Mouse (Mus musculus) 3T3-L1 (cell line): Measurements from ENCODE around the gene Gm8369.
"Not testable (repeated sequence)": the region's sequence is repeated elsewhere in the genome, so short reads cannot be mapped to it uniquely, and the experiment has no call there.

Experiments
- DNase-seq: peaks from one replicate; pipeline ENCODE4 v3.0.0-alpha.2; 2015; ENCODE audit warnings: low read depth, low spot score

Gm8369 gene

DNA sequence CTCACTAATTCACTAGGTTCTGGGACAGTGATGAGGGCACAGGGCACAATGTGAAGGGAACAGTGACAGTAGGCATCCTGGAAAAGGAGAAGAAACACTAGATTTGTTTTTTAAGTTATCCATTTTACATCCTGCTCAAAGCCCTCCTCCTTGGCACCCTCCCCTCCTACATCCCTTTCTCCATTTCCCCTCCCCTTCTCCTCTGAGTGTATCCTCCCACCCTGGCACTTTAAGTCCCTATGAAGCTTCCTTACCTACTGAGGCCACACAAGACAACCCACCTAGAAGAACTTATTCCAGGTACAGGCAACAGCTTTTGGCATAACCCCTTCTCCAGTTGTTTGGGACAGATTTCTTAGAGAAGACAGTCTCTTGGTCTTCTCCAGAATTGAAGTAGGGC, 30.5 kb downstream of the Gm8369 start, which contains the start of gene Ms4a6b:
TSS of gene Ms4a6b (plus strand) at position 267 of the 400 bp plus-strand sequence.
- no peak for DNase-seq

DNA sequence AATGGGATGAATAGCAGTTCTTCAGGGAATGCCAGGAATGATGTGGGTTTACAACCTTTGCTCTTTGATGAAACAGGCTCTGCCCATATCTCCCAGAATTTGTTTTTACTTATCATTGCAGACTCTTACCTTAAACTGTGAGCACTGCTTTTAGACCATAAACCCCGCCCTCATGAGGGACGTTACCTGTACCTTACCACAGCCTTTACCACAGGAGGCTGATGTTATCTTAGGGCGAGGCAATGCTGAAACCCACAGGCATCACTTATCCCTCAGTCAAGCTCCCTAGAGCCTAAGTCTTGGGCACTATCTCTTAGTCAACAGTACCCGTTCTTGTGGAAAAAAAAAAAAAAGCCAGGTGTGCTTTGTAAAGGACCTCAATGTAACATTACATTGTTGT, 31.1 kb downstream of the Gm8369 start:
- DNase-seq = no peak

DNA sequence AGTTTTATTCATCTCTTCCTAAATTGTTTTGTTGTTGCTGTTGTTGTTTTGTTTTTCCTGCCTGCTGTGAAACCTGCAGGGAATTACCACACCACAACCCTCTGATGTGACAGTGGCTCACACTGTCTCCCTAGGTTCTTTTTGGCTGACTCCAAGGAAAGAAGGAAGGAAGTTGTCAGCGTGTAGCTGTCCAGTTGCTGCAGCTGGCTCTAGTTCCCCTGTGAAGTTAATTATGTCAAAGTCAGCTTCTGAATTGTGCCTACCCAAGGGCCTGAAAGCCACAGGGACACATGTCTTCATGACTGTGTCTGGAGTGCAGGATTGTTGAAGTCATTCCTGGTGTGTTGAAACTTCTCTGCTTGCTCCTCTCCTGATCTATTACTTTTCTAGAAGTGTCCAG, 31.6 kb downstream of the Gm8369 start:
- DNase-seq = not testable (repeated sequence)

DNA sequence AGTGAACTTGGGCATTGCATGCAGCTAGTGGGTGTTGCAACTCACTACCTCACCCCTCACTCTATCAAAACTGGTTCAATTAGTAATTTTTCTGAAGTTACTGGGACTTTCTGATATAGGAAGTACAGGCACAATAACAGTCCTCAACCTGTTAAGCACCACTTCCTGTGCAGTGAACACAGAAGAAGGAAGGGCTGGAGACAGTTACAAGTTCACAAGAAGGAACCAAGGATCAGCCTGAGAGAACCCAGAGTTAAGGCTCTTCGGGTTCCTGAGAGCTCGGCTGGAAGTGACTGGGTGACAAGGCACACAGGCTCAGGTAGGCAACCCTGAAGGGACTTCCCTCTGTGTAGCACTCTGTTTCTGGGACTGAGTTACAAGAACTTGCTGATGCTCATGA, 32.6 kb downstream of the Gm8369 start:
- not testable (repeated sequence) for DNase-seq

DNA sequence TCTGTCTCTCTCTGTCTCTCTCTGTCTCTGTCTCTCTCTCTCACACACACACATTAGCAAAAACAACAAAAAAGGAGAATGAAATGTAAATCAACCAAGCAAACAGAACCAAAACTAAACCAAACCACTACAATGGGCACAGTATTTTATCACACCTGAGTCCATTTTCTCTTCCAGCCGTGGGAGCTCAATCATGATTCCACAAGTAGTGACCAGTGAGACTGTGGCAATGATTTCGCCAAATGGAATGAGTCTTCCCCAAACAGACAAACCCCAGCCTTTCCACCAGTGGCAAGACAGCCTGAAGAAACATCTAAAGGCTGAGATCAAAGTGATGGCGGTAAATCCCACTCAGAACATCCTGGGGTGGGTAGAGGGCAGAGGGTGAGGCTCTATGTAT, 34.4 kb downstream of the Gm8369 start:
- no peak for DNase-seq

DNA sequence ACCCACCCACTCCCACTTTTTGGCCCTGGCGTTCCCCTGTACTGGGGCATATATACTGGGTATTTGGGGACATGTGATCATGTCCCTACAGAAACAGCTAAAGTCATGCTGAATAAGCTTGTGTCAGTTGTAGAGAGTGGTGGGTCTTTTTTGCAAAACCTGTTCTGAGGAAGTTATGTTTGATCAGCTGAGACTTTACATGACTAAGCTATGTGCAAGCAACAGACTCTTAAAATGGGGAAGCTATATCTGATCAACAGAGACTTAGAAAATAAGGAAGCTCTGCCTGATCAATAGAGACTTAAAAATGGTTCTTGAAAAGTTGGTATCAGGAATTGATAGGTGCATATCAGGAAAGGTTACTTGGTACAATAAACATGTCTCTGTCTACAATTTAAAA, 47.7 kb downstream of the Gm8369 start:
- no peak for DNase-seq

DNA sequence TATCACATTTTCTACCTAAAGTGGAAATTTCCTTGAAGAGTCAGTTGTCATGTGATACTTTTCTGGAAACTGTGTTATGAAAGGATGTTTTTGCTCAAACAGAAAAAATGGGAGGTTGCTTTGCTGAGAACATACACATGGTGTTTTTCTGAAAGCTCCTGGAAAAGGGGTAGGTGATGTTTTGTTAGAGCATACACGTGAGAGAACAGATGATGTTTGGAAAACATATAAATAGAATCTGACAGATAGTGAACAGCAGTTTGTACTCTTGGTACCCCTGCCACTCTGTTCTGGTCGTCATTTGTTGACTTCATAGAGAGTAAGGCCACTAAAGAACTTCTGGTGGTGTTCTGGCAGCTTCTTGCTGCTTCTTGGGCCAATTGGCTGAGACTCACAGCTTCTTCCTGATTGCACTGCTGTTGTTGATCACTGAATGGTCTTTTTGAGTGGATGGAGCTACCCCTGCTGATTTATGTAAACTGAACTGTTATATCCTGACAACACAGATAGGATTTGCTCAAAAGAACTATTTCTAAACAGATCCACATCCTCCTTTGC, 48.2 kb downstream of the Gm8369 start:
- no peak for DNase-seq

DNA sequence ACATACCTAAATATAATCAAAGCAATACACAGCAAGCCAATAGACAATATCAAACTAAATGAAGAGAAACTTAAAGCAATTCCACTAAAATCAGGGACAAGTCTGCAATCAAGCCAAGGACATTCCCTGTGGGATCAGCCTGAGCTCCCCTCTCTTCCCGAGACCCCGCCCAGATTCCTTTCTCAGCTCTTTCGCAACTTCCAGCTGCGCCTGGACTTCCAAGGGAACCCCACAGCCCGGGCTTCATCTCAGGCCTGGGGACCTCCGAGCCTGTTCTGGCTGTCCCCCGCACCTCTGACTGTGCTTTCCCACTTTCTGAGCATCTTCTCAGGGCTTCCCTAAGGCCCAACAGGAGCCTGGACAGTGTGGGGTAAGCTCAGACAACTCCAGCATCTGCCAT, 50.9 kb downstream of the Gm8369 start, which contains the start of gene Ms4a4d:
TSS of gene Ms4a4d (plus strand) at position 209 of the 400 bp plus-strand sequence.
- DNase-seq = peak; percentile 16

DNA sequence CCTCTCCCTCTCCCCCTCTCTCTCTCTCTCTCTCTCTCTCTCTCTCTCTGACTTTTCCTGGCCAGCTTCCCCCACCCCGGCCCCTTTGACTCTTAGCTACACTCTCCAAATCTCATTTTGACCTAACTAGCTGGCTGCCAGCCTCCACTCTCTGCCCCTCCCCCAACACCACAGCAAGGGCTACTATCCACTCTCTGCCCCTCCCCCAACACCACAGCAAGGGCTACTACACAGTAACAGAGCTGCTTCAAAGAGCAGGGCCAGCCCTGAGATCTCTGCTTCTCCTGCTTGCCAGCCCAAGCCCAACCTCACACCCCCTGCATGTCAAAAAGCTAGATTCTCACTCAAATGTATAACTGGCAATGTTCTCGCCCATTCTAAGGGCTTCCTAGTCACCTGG, 51.6 kb downstream of the Gm8369 start:
- no peak for DNase-seq

DNA sequence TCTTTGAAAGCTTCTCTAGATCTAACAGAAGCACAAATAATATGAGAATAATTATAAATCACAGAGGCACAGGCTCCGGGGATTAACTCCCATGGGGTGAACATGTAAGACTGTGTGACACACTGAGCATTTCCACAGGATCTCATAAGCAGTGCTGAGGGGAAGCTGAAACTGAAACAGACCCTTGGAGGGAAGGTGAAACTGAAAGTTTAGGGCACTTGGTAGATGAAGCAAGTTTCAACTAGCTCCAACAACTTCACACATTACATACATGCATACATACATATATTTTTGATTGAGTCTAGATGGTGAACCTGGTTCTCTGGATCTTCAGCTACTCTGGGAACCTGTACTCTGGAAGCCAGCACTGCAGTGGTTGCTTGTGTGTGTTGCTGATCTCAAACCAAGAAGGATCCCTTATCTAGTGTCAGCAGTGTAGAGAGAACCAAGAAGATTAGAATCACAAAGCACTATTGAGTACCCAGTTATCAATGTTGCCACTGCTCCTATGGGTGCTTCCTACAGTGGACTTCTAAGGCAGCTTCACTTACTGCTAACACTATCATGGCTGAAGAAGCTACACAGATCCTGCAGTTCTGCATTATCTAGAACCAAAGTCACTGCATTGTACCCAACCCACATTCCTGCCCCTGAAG, 54.6 kb downstream of the Gm8369 start:
- DNase-seq = not testable (repeated sequence)

DNA sequence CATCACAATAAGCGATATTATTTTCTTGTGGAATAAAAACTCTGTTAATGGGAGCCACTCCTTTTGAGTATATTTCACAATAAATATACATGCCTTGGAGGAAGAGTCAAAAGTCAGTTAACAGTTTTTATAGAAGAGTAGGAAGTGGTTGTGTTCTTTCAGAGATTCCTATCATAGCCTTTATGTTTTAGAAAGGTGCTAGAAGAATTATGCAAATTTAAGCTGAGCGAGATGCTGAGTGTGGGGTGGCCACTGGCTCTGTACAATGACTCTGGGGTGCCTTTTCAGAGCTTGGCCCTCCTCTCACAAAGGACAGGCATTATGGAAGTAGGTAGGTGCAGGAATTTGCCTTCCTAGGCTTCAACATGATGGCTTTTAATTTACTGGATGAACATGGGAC, 58.6 kb downstream of the Gm8369 start:
- DNase-seq = not testable (repeated sequence)

DNA sequence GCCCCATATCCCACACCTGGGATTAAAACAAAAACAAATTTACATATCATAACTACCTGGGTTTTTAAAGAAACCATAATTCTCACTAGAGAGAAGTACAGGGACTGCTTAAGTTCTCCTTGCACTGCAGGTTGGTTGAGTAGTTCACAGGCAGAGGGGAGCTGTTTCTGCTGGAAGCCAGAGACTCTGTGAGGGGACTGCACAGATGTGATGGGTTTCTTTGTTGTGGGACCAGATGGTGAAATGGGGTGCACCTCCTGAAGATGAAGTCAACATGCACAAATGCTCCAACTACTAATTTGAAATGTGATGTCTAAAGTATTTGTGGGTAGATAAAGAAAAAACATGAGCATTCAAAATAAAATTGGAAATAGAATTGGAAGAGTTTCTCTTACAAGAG, 62.2 kb downstream of the Gm8369 start:
- DNase-seq = no peak

DNA sequence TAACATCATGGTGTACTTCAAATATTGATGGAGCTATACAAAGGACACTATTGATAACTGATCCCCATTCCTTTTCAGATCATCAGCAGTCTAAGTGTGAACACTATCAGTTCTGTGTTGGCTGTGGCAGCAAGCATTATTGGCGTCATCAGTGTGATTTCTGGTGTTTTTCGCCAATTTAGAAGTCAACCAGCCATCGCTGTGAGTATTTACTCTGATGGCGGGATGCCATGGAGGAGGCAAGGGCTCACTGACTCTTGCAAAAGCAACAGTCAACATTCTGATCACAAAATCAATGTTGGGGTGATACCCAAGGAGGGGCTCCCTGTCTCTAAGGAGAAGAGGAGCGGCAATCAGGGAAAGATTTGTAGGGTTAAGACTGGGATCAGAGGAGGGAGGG, 69.0 kb downstream of the Gm8369 start:
- no peak for DNase-seq

DNA sequence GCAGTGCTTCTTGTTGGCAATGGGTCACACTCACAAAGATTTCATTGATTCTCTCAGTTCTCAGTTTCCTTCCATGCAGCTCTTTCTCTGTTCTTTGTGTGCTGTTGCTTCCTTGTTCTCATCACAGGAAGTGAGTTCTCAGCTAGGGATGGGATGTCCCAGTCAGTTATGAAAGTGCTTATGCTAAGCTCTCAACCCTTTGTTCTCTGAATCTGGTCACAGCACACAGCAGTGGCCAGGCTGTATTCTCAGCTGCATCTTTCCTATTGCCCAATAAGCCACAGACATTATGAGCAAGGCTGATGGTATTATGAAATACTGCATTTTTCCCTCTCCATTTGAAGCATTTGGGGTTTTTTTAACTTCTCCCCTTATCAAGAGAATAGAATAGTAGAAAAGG, 73.8 kb downstream of the Gm8369 start:
- DNase-seq = not testable (repeated sequence)
